Mouse (Mus musculus) bone marrow, adult 2 months (tissue): ENCODE measurements around the gene Il1rn. TPM values are rescaled to one million over a fixed set of nuclear protein-coding genes. Genes with fewer than 3 reads are reported as not detected.
A peak's percentile ranks its signal among the peaks of the same experiment; 100 is the strongest.

Experiments
- H3K27ac ChIP-seq: fragments of 200-500 bp; 2 replicates; pipeline ENCODE4 v1.5.1; 2012; ENCODE audit warnings: low read depth, mild to moderate bottlenecking, control low read depth, inconsistent platforms, low read length; ENCODE audit not compliant: control insufficient read depth, poor library complexity, insufficient read depth
- H3K4me1 ChIP-seq: fragments of 200-500 bp; 2 replicates; pipeline ENCODE4 v1.6.1; 2011; ENCODE audit warnings: low read length; ENCODE audit not compliant: control insufficient read depth, insufficient read depth
- H3K4me3 ChIP-seq: fragments of 200-500 bp; replicated peaks from 2 replicates; pipeline ENCODE3; 2011; ENCODE audit warnings: mild to moderate bottlenecking, low read depth, low read length, control low read depth; ENCODE audit not compliant: control insufficient read depth
- CTCF ChIP-seq: fragments of 200-500 bp; IDR thresholded peaks from 2 replicates; pipeline ENCODE4 v1.5.1; 2011; ENCODE audit warnings: low read length, control low read depth; ENCODE audit not compliant: control insufficient read depth, insufficient read depth
- POLR2A ChIP-seq: fragments of 200-500 bp; IDR thresholded peaks from 2 replicates; pipeline ENCODE4 v1.6.1; 2011; ENCODE audit warnings: low read depth, mild to moderate bottlenecking, control low read depth, low read length, borderline replicate concordance; ENCODE audit not compliant: control insufficient read depth
- WGBS: fragments of 180-500 bp; shearing (Covaris S2); methylation state at CpG from one replicate; pipeline ENCODE4 v1.1.7; 2018; 5-methylcytosine and 5-hydroxymethylcytosine counted together
- polyA plus RNA-seq: library from polyadenylated mRNA; stranded (reverse); fragments of >200 nt; gene quantifications from 2 replicates; pipeline ENCODE4 v1.2.4, GENCODE M21; 2011; ENCODE audit warnings: low replicate concordance; ENCODE audit not compliant: missing spikeins, insufficient read depth, insufficient read length

The Il1rn gene
- polyA plus RNA-seq: 5.5 and 21.4 TPM in 2 replicates

DNA sequence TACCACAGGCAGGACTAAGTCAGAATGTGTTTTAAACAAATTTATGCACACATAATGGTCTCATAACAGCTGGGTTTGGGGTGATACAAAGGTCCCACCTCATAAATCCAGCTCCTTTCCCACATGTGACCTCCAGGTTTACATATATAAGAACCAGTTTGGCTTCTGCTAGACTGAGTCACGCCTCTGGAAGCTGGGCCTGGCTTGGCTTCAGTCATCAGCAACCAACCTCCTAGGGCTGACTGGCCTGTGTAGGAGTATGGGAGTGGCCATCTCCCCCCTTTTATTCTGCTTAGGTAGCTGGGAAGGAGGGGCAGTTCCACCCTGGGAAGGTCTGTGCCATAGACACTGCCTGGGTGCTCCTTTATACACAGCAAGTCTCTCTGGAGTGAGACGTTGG is at the start of gene Il1rn:
TSS of gene Il1rn (plus strand) at position 309 of the 400 bp plus-strand sequence.
- TF ChIP-seq POLR2A (no peak), CTCF (no peak)
- Histone ChIP-seq H3K27ac (no peak within 1 kb of the TSS), H3K4me1 (no peaks in the 10 kb centered on the region), H3K4me3 (no peak within 1 kb of the TSS)
- WGBS: 70% methylated on average over 2 of the region's 2 CpGs

DNA sequence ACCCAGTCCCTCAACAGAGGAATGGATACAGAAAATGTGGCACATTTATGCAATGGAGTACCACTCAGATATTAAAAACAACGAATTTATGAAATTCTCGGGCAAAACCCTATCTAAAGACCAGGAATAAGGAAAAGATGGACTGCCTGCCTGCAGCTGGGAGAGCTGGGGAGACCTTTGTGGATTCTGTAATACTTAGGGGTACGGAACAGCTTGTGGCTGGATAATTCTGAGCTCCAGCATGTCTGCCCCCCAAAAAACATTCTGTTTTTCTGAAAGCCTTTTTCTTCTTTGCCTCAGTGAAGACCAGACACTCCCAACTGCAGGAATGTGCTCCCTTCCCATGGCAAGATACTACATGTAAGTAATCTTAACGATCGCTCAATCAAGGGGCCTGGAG is 45.8 kb upstream of the Il1rn start, which contains the start of gene Il1f10:
TSS of gene Il1f10 (plus strand) at position 301 of the 400 bp plus-strand sequence.
- TF ChIP-seq CTCF (no peak), POLR2A (no peak)
- Histone ChIP-seq H3K4me1 (no peaks in the 10 kb centered on the region), H3K27ac (no peak within 1 kb of the TSS), H3K4me3 (no peak within 1 kb of the TSS)
- 77% methylated on average over 5 of the region's 5 CpGs for WGBS

DNA sequence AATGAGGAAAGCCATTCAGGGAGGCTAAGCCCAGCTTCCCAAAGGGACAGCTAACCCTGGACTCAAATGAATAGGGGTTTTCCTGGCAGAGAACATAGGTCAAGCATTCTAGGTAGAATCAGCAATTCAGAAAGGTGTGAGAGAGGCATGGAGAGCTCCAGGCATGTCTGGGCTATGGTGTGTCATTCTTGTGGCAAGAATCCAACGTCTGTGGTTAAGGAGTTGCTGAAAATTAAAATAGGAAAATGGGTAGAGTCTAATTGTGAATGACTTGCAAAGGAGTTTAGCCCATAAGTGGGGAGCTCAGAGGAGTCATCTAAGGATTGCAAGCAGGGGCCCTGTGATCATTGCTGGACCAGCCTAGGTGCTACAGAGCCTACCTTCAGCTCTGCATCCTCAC is 42.0 kb upstream of the Il1rn start:
- TF ChIP-seq CTCF: no peak
- TF ChIP-seq POLR2A: no peak
- H3K27ac ChIP-seq: no peak overlapping the region
- H3K4me1 ChIP-seq: no peaks in the 10 kb centered on the region; the same call in 1 of the 2 replicates
- WGBS: 5% methylated on average over 1 of the region's 1 CpGs
- H3K4me3 ChIP-seq: no peak overlapping the region

DNA sequence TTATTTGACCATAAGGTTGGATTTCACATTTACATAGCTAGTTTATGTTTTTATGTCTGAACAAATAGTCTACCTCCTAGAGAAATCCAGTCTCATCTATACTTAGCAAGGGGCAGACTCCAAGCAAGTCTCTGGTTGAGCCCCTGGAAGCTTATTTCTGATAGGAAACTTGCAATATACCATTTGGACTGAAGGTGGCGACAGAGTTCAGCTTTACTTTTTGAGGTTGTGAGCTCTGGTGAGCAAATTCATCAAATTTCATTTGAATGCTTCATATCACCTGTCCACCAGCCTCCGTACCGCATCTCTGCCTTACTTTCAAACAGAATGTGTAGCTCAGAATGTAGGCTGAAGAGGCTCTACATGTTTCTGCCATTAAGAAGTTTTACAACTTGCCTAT is 39.8 kb upstream of the Il1rn start:
- WGBS: 4% methylated on average over 3 of the region's 3 CpGs
- Histone ChIP-seq H3K27ac (no peak overlapping the region), H3K4me1 (no peaks in the 10 kb centered on the region; the same call in 1 of the 2 replicates), H3K4me3 (no peak overlapping the region)
- TF ChIP-seq CTCF (peak; percentile 43; the same call in 1 of the 2 replicates), POLR2A (no peak)

DNA sequence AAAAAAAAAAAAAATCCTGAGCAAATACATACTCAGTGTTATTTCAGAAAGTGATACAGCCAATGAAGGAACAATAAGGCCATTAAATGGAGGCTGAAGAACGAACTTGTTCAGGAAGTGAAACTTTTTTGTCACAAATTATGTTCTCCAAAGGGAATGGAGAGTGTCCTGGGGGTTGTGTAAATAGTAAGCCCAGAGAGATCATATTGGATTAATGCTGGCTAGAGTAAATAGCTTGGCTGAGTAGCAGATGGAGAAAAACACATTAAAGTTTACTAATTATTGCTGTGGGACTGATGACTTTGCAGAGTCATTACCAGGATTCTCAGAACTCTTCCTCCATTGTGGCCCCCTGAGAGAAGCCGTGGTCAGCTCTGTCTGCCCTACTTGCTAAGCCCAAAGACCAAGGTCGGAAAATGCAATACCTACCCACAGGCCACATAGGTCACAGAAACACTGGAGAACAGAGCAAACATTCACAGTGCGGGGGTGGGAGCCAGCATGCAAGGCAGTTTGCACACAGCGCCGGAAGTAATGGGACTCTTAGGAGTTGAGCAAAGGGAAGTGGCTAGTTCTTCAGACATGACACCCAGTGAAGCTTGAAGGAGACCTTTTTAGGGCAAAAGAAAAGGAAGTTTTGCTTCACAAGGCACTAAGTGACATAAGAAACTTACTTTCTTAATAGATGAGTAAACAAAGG is 25.2 kb upstream of the Il1rn start:
- WGBS: 11% methylated on average over 6 of the region's 6 CpGs
- Histone ChIP-seq H3K27ac (peak overlapping the region; percentile 78), H3K4me1 (peaks cover 3% of the 10 kb centered on the region; the same call in 1 of the 2 replicates), H3K4me3 (no peak overlapping the region)
- TF ChIP-seq CTCF (no peak), POLR2A (no peak)

DNA sequence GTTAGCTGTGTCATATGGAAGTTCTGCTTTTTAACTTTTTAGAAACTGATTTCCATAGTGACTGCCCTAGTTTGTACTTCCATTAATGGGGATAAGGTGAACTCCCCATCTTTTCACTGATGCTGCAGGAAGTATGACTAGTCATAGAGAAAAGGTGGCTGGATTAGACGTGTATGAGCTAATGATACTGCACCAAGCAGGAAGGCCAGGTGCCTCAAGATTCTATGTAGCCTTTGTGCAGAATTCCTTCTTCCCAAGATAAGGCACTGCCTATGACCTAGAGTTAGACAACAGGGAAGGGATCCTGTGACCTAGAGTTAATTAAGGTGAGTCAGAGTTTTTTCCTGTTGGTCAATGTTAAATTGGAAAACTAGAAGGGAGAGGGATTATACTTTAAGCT is 19.7 kb upstream of the Il1rn start:
- no peaks in the 10 kb centered on the region; the same call in 1 of the 2 replicates for H3K4me1 ChIP-seq
- no peak overlapping the region for H3K27ac ChIP-seq
- WGBS: 57% methylated on average over 1 of the region's 1 CpGs
- TF ChIP-seq POLR2A (no peak), CTCF (no peak)
- no peak overlapping the region for H3K4me3 ChIP-seq

DNA sequence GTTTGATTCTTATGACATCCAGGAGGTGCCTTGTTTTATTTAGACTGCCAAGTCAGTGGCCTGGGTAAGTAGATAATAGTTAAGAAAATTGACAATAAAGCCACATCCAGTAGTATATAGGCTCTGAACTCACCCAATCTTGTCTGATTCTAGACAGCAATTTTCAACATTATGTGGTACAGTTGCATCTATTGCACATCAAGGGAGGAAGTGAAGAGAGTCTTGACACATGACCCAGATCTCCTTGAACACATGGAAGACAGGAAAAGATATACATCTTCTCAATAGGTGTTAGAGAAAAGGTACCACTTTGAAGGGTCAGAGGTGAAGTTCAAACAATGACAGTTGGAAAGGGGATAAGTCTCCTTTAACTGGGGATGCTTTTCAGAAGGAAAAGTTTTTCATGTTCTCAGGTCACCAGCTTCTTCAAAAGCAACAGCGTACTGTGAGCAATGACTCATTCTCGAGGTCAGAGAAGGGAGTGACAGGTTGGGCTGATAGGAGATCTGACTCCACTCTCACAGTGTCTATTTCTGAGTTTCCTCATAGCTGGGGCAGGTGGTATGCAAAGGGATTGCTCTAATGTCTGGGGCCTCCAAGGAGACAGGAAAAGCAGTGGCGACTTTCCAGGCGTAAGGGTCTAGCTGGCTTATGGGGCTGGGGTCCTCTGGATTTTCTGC is 18.6 kb upstream of the Il1rn start:
- Histone ChIP-seq H3K27ac (peak overlapping the region; percentile 64), H3K4me1 (no peaks in the 10 kb centered on the region; the same call in 1 of the 2 replicates), H3K4me3 (no peak overlapping the region)
- TF ChIP-seq POLR2A (no peak), CTCF (no peak)
- WGBS: 36% methylated on average over 4 of the region's 4 CpGs

DNA sequence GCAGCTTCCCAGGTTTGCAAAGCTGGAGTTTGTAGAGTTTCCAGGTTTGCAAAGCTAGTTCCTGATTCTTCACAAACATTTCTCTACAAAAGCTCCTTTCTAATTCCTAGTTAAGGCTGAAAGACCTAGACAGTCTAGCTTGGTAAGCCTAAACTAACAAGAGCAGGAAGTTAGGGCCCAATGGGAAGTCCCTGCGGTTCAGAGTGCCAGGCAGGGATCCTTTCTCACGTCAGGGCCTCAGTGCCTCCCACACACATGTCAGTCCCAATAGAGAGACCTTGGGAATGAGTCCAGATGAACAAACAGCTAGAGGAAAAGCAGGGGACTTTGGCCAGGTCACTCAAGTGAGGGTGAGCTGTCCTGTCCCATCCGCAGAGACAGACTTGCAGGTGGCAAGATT is 1.3 kb upstream of the Il1rn start:
- H3K4me3 ChIP-seq: no peak overlapping the region
- TF ChIP-seq POLR2A (no peak), CTCF (no peak)
- H3K27ac ChIP-seq: no peak overlapping the region
- H3K4me1 ChIP-seq: no peaks in the 10 kb centered on the region
- WGBS: 26% methylated on average over 3 of the region's 3 CpGs
